Mouse (Mus musculus) intestine, embryonic 16.5 days (tissue): Measurements from ENCODE around the gene Ntrk3. TPM values are rescaled to one million over a fixed set of nuclear protein-coding genes. Genes with fewer than 3 reads are reported as not detected.

Experiments used
- ATAC-seq: fragments of 200-750 bp; cut with Nextera tagmentation; 2 replicates; pipeline ENCODE4 v1.8.0; 2017; ENCODE audit warnings: moderate TSS enrichment, moderate library complexity
- H3K27ac ChIP-seq: fragments of 300-500 bp; sonication (generic); 2 replicates; pipeline ENCODE4 v1.5.1; 2014; ENCODE audit warnings: mild to moderate bottlenecking, low read length
- H3K27me3 ChIP-seq: fragments of 300-500 bp; sonication (generic); replicated peaks from 2 replicates; pipeline ENCODE4 v1.6.1; 2014; ENCODE audit warnings: low read length, control low read depth, mixed read lengths; ENCODE audit not compliant: control insufficient read depth, insufficient read depth
- H3K36me3 ChIP-seq: fragments of 300-500 bp; sonication (generic); 2 replicates; pipeline ENCODE4 v1.6.1; 2014; ENCODE audit warnings: low read length, control low read depth; ENCODE audit not compliant: control insufficient read depth, insufficient read depth
- H3K4me1 ChIP-seq: fragments of 300-500 bp; sonication (generic); 2 replicates; pipeline ENCODE4 v1.6.1; 2014; ENCODE audit warnings: low read length, control low read depth, mixed read lengths; ENCODE audit not compliant: control insufficient read depth, insufficient read depth
- H3K4me2 ChIP-seq: fragments of 300-500 bp; sonication (generic); 2 replicates; pipeline ENCODE4 v1.6.1; 2014; ENCODE audit warnings: low read depth, low read length, control low read depth
- H3K4me3 ChIP-seq: fragments of 300-500 bp; sonication (generic); 2 replicates; pipeline ENCODE4 v1.5.1; 2014; ENCODE audit warnings: mild to moderate bottlenecking, low read length
- H3K9ac ChIP-seq: fragments of 300-500 bp; sonication (generic); 2 replicates; pipeline ENCODE4 v1.6.1; 2014; ENCODE audit warnings: low read depth, low read length
- H3K9me3 ChIP-seq: fragments of 300-500 bp; sonication (generic); 2 replicates; pipeline ENCODE4 v1.6.1; 2016; ENCODE audit warnings: low read length, control low read depth; ENCODE audit not compliant: control insufficient read depth
- WGBS: fragments of 180-500 bp; shearing (Covaris S2); extraction: QIAGEN DNeasy Blood & Tissue Kit; methylation state at CpG from one replicate; pipeline ENCODE4 v1.1.7; 2014; 5-methylcytosine and 5-hydroxymethylcytosine counted together
- polyA plus RNA-seq: library from polyadenylated mRNA; unstranded; fragments of >200 nt; fragmentation: Nextera tagmentation; extraction: Ambion mirVana; gene quantifications from 2 replicates; pipeline ENCODE4 v1.2.1, GENCODE M21; 2015

Ntrk3 gene
- polyA plus RNA-seq, 1 experiment from 2014 or later: 2.1 TPM

- Histone ChIP-seq H3K9me3 (no peaks in the 10 kb centered on the region), H3K27me3 (no peaks in the 10 kb centered on the region), H3K4me1 (no peaks in the 10 kb centered on the region), H3K4me2 (no peak overlapping the region), H3K9ac (no peak overlapping the region), H3K27ac (no peak overlapping the region), H3K36me3 (no peaks in the 10 kb centered on the region), H3K4me3 (no peak overlapping the region)
- no peak for ATAC-seq
- 72% methylated on average over 9 of the region's 9 CpGs for WGBS
Measured at GRCm38 (mm10) chr7:78439361-78440120, 298.3 kb downstream of the Ntrk3 start.

GRCm38 (mm10) chr7:78433617-78434144, 304.1 kb downstream of the Ntrk3 start:
- ATAC-seq: no peak
- no peak overlapping the region for H3K4me2 ChIP-seq
- H3K9ac ChIP-seq: no peak overlapping the region
- WGBS: 50% methylated on average over 5 of the region's 5 CpGs
- H3K36me3 ChIP-seq: no peaks in the 10 kb centered on the region
- no peaks in the 10 kb centered on the region for H3K9me3 ChIP-seq
- H3K4me1 ChIP-seq: no peaks in the 10 kb centered on the region
- no peak overlapping the region for H3K27ac ChIP-seq
- H3K4me3 ChIP-seq: no peak overlapping the region
- no peaks in the 10 kb centered on the region for H3K27me3 ChIP-seq

- H3K4me1 ChIP-seq: no peaks in the 10 kb centered on the region
- no peak overlapping the region for H3K27ac ChIP-seq
- WGBS: 86% methylated on average over 4 of the region's 4 CpGs
Measured at GRCm38 (mm10) chr7:78431611-78432010, 306.2 kb downstream of the Ntrk3 start.

GRCm38 (mm10) chr7:78412172-78412571, 325.6 kb downstream of the Ntrk3 start:
- 93% methylated on average over 2 of the region's 2 CpGs for WGBS
- H3K9me3 ChIP-seq: no peaks in the 10 kb centered on the region
- no peak overlapping the region for H3K9ac ChIP-seq
- ATAC-seq: no peak
- no peaks in the 10 kb centered on the region for H3K36me3 ChIP-seq
- no peak overlapping the region for H3K4me2 ChIP-seq
- no peaks in the 10 kb centered on the region for H3K4me1 ChIP-seq
- H3K4me3 ChIP-seq: no peak overlapping the region
- no peak overlapping the region for H3K27ac ChIP-seq
- H3K27me3 ChIP-seq: no peaks in the 10 kb centered on the region

More at GRCm38 (mm10) chr7:78431611-78432010, 306.2 kb downstream of the Ntrk3 start:
- Histone ChIP-seq H3K36me3 (no peaks in the 10 kb centered on the region), H3K4me2 (no peak overlapping the region), H3K9ac (no peak overlapping the region), H3K27me3 (no peaks in the 10 kb centered on the region), H3K9me3 (no peaks in the 10 kb centered on the region), H3K4me3 (no peak overlapping the region)
- ATAC-seq: no peak

- H3K27me3 ChIP-seq: no peaks in the 10 kb centered on the region
- no peak overlapping the region for H3K9ac ChIP-seq
- no peaks in the 10 kb centered on the region for H3K9me3 ChIP-seq
- H3K27ac ChIP-seq: no peak overlapping the region
- 75% methylated on average over 5 of the region's 5 CpGs for WGBS
- ATAC-seq: no peak
- no peak overlapping the region for H3K4me2 ChIP-seq
- H3K4me3 ChIP-seq: no peak overlapping the region
- H3K36me3 ChIP-seq: no peaks in the 10 kb centered on the region
- 0 out of 2 replicates have a peak, but pooled peaks cover 3% of the 10 kb centered on the region for H3K4me1 ChIP-seq
Measured at GRCm38 (mm10) chr7:78409970-78410369, 327.8 kb downstream of the Ntrk3 start.

GRCm38 (mm10) chr7:78406641-78407291, 331.0 kb downstream of the Ntrk3 start:
- H3K4me3 ChIP-seq: no peak overlapping the region
- no peak overlapping the region for H3K27ac ChIP-seq
- no peak overlapping the region for H3K4me2 ChIP-seq
- H3K36me3 ChIP-seq: no peaks in the 10 kb centered on the region
- 0 out of 2 replicates have a peak, but pooled peaks cover 3% of the 10 kb centered on the region for H3K4me1 ChIP-seq
- H3K9ac ChIP-seq: no peak overlapping the region
- H3K9me3 ChIP-seq: no peaks in the 10 kb centered on the region
- ATAC-seq: no peak
- WGBS: 37% methylated on average over 5 of the region's 5 CpGs
- H3K27me3 ChIP-seq: no peaks in the 10 kb centered on the region

- no peaks in the 10 kb centered on the region for H3K9me3 ChIP-seq
- no peaks in the 10 kb centered on the region for H3K27me3 ChIP-seq
- H3K27ac ChIP-seq: no peak overlapping the region
Measured at GRCm38 (mm10) chr7:78404481-78404880, 333.3 kb downstream of the Ntrk3 start.

GRCm38 (mm10) chr7:78402495-78402894, 335.3 kb downstream of the Ntrk3 start:
- Histone ChIP-seq H3K4me3 (no peak overlapping the region), H3K9me3 (no peaks in the 10 kb centered on the region), H3K4me2 (no peak overlapping the region), H3K27ac (no peak overlapping the region), H3K27me3 (no peaks in the 10 kb centered on the region), H3K36me3 (no peaks in the 10 kb centered on the region), H3K9ac (no peak overlapping the region), H3K4me1 (0 out of 2 replicates have a peak, but pooled peaks cover 3% of the 10 kb centered on the region)
- no peak for ATAC-seq
- WGBS: 66% methylated on average over 3 of the region's 3 CpGs

More at GRCm38 (mm10) chr7:78404481-78404880, 333.3 kb downstream of the Ntrk3 start:
- WGBS: 90% methylated on average over 6 of the region's 6 CpGs
- Histone ChIP-seq H3K4me1 (0 out of 2 replicates have a peak, but pooled peaks cover 3% of the 10 kb centered on the region), H3K4me3 (no peak overlapping the region), H3K9ac (no peak overlapping the region), H3K36me3 (no peaks in the 10 kb centered on the region), H3K4me2 (no peak overlapping the region)
- ATAC-seq: no peak

GRCm38 (mm10) chr7:78400219-78400618, 337.6 kb downstream of the Ntrk3 start:
- ATAC-seq: no peak
- no peak overlapping the region for H3K4me3 ChIP-seq
- 91% methylated on average over 4 of the region's 4 CpGs for WGBS

More at GRCm38 (mm10) chr7:78400219-78400618, 337.6 kb downstream of the Ntrk3 start:
- H3K9me3 ChIP-seq: no peaks in the 10 kb centered on the region
- no peaks in the 10 kb centered on the region for H3K36me3 ChIP-seq
- no peaks in the 10 kb centered on the region for H3K4me1 ChIP-seq
- H3K4me2 ChIP-seq: no peak overlapping the region
- H3K27me3 ChIP-seq: no peaks in the 10 kb centered on the region
- H3K9ac ChIP-seq: no peak overlapping the region
- no peak overlapping the region for H3K27ac ChIP-seq
